Mouse (Mus musculus) forebrain, embryonic 16.5 days (tissue): ENCODE results near the gene Nanos3. TPM values are rescaled to one million over a fixed set of nuclear protein-coding genes. Genes with fewer than 3 reads are reported as not detected.

ENCODE experiments used
- ATAC-seq: fragments of 200-750 bp; cut with Nextera tagmentation; 2 replicates; pipeline ENCODE4 v1.8.0; 2017; ENCODE audit warnings: mild to moderate bottlenecking, moderate library complexity
- H3K27ac ChIP-seq: fragments of 300-500 bp; sonication (generic); 2 replicates; pipeline ENCODE4 v1.5.1; 2014; ENCODE audit warnings: low read length, control low read depth
- H3K27me3 ChIP-seq: fragments of 300-500 bp; sonication (generic); replicated peaks from 2 replicates; pipeline ENCODE4 v1.6.1; 2014; ENCODE audit warnings: low read length; ENCODE audit not compliant: control insufficient read depth, insufficient read depth
- H3K36me3 ChIP-seq: fragments of 300-500 bp; sonication (generic); 2 replicates; pipeline ENCODE4 v1.6.1; 2014; ENCODE audit not compliant: control insufficient read depth, insufficient read depth
- H3K4me1 ChIP-seq: fragments of 300-500 bp; sonication (generic); replicated peaks from 2 replicates; pipeline ENCODE4 v1.6.1; 2014; ENCODE audit warnings: low read length; ENCODE audit not compliant: control insufficient read depth, insufficient read depth
- H3K4me2 ChIP-seq: fragments of 300-500 bp; sonication (generic); 2 replicates; pipeline ENCODE4 v1.6.1; 2014; ENCODE audit warnings: mild to moderate bottlenecking, low read length, control low read depth
- H3K4me3 ChIP-seq: fragments of 300-500 bp; sonication (generic); replicated peaks from 2 replicates; pipeline ENCODE4 v1.5.1; 2014; ENCODE audit warnings: mild to moderate bottlenecking, low read length, control low read depth
- H3K9ac ChIP-seq: fragments of 300-500 bp; sonication (generic); replicated peaks from 2 replicates; pipeline ENCODE4 v1.6.1; 2014; ENCODE audit warnings: low read depth, low read length, control low read depth
- H3K9me3 ChIP-seq: fragments of 300-500 bp; sonication (generic); 2 replicates; pipeline ENCODE4 v1.6.1; 2016; ENCODE audit warnings: low read length; ENCODE audit not compliant: control insufficient read depth
- WGBS: fragments of 180-500 bp; shearing (Covaris S2); extraction: QIAGEN DNeasy Blood & Tissue Kit; methylation state at CpG from one replicate; pipeline ENCODE4 v1.1.7; 2014; 5-methylcytosine and 5-hydroxymethylcytosine counted together
- polyA plus RNA-seq: library from polyadenylated mRNA; unstranded; fragments of >200 nt; fragmentation: Nextera tagmentation; extraction: Ambion mirVana; gene quantifications from 2 replicates; pipeline ENCODE4 v1.2.1, GENCODE M21; 2015

Nanos3 gene
- polyA plus RNA-seq, 1 experiment from 2014 or later, result 4.7 TPM

GRCm38 (mm10) chr8:84188671-84189070 lies 3.7 kb upstream of the Nanos3 start:
- WGBS, result 91% methylated on average over 10 of the region's 10 CpGs

DNA sequence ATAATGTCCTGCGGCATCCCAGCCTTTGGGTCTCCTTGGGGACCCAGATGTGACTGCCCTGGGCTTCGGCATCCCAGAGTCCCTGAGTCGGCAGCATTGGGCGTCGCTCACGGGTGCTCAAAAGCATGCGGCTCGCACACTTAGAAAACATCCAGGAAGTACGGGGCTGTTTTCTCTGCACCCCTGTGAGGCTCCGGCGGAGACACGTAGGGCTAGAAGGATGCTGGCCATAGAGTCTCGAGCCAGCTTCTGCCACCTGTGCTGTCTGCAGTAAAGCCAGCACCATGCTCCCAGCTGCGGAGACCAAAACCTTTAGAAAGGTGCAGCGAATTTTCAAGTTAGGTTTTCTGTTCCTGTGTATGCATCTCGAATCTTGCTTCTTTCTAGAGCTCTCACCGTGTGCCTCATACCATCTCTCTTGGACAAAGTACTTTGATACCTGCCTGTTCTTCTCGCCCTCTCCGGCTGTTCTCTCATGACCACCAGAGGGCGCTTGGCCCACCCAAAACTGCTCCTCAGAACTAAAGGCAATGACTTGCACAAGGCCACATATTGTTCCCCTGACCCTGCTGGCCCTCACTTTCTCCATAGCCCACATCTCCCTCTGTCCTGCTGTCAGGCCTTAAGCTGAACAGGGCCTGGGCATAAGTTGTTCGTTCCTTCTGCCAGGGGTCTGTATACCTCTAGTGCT lies 2.2 kb upstream of the Nanos3 start:
- WGBS, result 3% methylated on average over 21 of the region's 21 CpGs
- Histone ChIP-seq H3K36me3 (no peaks in the 10 kb centered on the region), H3K9me3 (no peaks in the 10 kb centered on the region), H3K4me2 (peak overlapping the region; percentile 55), H3K27me3 (no peaks in the 10 kb centered on the region), H3K4me3 (peak overlapping the region; percentile 30), H3K9ac (peak overlapping the region; percentile 49), H3K27ac (no peak overlapping the region), H3K4me1 (peaks cover 33% of the 10 kb centered on the region)
- no peak for ATAC-seq

More at GRCm38 (mm10) chr8:84188671-84189070, 3.7 kb upstream of the Nanos3 start:
- no peak for ATAC-seq
- Histone ChIP-seq H3K9ac (no peak overlapping the region), H3K27me3 (no peaks in the 10 kb centered on the region), H3K4me2 (no peak overlapping the region), H3K27ac (no peak overlapping the region), H3K4me3 (no peak overlapping the region), H3K4me1 (peaks cover 31% of the 10 kb centered on the region), H3K36me3 (no peaks in the 10 kb centered on the region), H3K9me3 (no peaks in the 10 kb centered on the region)

GRCm38 (mm10) chr8:84186547-84186946 lies 1.5 kb upstream of the Nanos3 start:
- ATAC-seq, result peak; percentile 11; the same call in 1 of the 2 replicates
- Histone ChIP-seq H3K9ac (peak overlapping the region; percentile 49), H3K9me3 (no peaks in the 10 kb centered on the region), H3K27ac (no peak overlapping the region), H3K4me3 (peak overlapping the region; percentile 30), H3K4me2 (peak overlapping the region; percentile 55), H3K4me1 (peaks cover 32% of the 10 kb centered on the region), H3K36me3 (no peaks in the 10 kb centered on the region), H3K27me3 (no peaks in the 10 kb centered on the region)
- WGBS, result under 1% methylated on average over 12 of the region's 12 CpGs

DNA sequence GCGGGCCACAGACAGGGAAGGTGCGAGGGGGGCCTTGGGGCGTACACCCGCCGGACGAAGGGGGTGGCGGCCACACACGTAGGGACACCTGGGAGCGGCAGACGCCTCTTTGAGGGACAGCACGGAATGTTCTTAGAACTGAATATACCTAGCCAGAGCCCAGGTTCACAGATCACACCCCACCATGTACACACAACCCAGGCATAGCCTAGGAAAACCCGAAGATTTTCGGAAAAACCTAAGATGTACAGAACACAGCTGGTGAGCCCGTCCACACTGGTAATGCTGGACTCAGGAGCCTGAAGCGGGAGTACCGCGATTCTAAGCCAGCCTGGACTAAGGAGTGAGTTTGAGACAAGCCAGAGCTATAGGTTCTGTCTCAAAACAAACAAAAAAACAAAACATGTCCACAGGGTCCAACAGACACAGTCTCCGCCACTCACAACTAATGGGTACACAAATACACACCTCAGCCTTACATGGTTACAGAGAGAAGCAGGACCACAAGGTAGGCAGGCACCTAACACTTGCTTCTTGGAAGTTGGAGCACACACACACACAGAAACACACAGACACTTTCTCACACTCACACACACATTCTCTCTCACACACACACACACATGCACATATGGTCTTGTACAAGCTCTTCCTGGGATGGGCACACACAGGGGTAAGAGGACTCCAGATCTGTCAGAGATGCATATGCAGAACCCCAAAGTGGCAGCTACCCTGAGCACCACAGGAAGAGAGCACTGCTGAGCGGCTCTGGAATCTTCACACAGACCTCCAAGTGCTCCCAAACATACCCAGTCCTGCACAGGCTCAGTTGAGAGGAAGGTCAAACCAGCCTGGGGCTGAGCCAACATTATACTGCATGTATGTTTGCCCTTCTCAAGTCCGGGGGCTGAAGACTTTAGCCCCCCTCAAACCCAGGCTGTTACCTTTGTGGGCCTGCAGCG lies 653 bp downstream of the Nanos3 start:
- Histone ChIP-seq H3K9me3 (no peaks in the 10 kb centered on the region), H3K27ac (peak overlapping the region; percentile 96), H3K4me3 (peak overlapping the region; percentile 70), H3K4me1 (peaks cover 52% of the 10 kb centered on the region), H3K9ac (peak overlapping the region; percentile 98), H3K4me2 (peak overlapping the region; percentile 70), H3K36me3 (no peaks in the 10 kb centered on the region), H3K27me3 (no peaks in the 10 kb centered on the region)
- 17% methylated on average over 21 of the region's 21 CpGs for WGBS
- peak; percentile 10 for ATAC-seq

DNA sequence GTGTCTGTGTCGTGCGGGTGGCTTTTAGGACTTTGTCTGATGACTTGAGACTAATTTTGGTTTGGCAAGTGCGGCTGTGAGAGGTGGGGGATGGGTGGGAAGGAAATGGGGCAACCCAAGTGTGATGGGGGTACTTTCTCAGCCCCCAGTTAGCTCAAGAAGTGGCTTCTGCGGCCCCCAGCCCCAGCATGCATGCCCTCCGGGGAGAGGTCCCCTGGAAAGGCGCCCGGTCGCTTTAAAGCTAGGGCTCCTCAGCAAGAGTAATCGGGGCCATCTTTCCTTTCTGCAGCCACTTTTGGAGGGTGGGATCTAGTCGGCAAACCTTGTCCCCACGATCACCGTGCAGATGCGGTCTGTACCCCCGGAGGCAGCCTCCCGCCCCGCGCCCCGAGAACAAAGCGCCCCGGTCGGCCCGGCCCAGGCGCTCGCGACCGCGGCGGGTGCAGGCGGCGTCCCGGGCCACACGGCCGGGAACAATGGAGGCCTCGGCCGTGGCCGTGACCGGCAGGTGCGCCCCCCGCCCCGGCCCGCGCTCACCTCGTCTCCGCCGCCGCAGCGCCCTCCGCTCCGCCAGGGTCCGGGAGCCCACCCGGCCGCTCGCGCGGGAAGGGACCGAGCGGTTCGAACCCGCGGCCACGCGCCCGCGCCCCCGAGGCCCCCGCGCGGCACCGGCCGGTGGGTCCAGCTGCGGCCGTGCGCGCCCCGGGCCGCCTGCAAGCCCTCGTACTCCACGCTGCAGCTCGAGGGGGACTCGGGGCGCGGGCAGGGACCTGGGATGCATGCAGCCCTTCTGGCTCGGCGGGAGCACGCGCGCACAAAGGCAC lies 1.5 kb downstream of the Nanos3 start:
- Histone ChIP-seq H3K4me2 (peak overlapping the region; percentile 70), H3K9ac (peak overlapping the region; percentile 98), H3K27ac (peak overlapping the region; percentile 96), H3K27me3 (no peaks in the 10 kb centered on the region), H3K36me3 (no peaks in the 10 kb centered on the region), H3K4me1 (peaks cover 60% of the 10 kb centered on the region), H3K4me3 (peak overlapping the region; percentile 70), H3K9me3 (no peaks in the 10 kb centered on the region)
- under 1% methylated on average over 64 of the region's 87 CpGs for WGBS
- ATAC-seq, result peak; percentile 27

GRCm38 (mm10) chr8:84182833-84183232 lies 2.2 kb downstream of the Nanos3 start:
- Histone ChIP-seq H3K27ac (peak overlapping the region; percentile 96), H3K27me3 (no peaks in the 10 kb centered on the region), H3K4me1 (peaks cover 62% of the 10 kb centered on the region), H3K4me2 (peak overlapping the region; percentile 70), H3K9ac (peak overlapping the region; percentile 98), H3K9me3 (no peaks in the 10 kb centered on the region), H3K36me3 (no peaks in the 10 kb centered on the region), H3K4me3 (peak overlapping the region; percentile 70)
- ATAC-seq, result peak; percentile 4; the same call in 1 of the 2 replicates
- WGBS, result 36% methylated on average over 4 of the region's 4 CpGs

GRCm38 (mm10) chr8:84180530-84181190 lies 4.4 kb downstream of the Nanos3 start:
- Histone ChIP-seq H3K27me3 (no peaks in the 10 kb centered on the region), H3K36me3 (no peaks in the 10 kb centered on the region; the same call in 1 of the 2 replicates), H3K4me3 (peak overlapping the region; percentile 28), H3K4me2 (peak overlapping the region; percentile 74), H3K9me3 (no peaks in the 10 kb centered on the region), H3K27ac (peak overlapping the region; percentile 79), H3K9ac (peak overlapping the region; percentile 67), H3K4me1 (peaks cover 55% of the 10 kb centered on the region)
- under 1% methylated on average over 16 of the region's 16 CpGs for WGBS
- ATAC-seq, result peak; percentile 78

DNA sequence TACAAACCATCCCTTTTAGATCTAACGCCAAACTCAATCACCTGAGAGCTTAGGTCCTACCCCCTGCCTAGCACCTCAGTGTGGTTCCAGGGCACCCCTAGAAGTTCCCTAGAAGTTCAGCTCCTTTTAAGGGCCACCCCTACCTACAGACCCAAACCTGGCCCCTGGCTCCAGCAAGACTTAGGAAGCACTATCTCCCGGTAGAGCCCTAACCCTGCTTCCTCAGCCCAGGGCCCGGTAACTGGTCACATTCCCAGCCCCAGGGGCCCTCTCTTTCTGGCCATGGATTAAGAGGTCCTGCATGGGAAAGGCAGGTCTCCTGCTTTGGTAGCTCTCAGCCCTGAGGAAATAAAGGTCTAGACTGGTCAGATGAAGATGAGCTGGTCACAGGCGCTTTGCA lies 5.1 kb downstream of the Nanos3 start:
- 6% methylated on average over 4 of the region's 4 CpGs for WGBS
- H3K27ac ChIP-seq, result peak overlapping the region; percentile 79
- ATAC-seq, result no peak; the same call in 1 of the 2 replicates

More for the DNA sequence above, 5.1 kb downstream of the Nanos3 start:
- H3K9me3 ChIP-seq, result no peaks in the 10 kb centered on the region
- peaks cover 54% of the 10 kb centered on the region for H3K4me1 ChIP-seq
- peak overlapping the region; percentile 67 for H3K9ac ChIP-seq
- H3K4me2 ChIP-seq, result peak overlapping the region; percentile 74
- H3K4me3 ChIP-seq, result peak overlapping the region; percentile 28
- H3K27me3 ChIP-seq, result no peaks in the 10 kb centered on the region
- H3K36me3 ChIP-seq, result peaks cover 3% of the 10 kb centered on the region; the same call in 1 of the 2 replicates
